Mouse (Mus musculus): ENCODE results near the gene 4930415O20Rik.

The 4930415O20Rik gene

GRCm38 (mm10) chr15:98606051-98606536 is 35.3 kb downstream of the 4930415O20Rik start:
- DNase-seq (ENCODE audit: low read depth), result no peak

DNA sequence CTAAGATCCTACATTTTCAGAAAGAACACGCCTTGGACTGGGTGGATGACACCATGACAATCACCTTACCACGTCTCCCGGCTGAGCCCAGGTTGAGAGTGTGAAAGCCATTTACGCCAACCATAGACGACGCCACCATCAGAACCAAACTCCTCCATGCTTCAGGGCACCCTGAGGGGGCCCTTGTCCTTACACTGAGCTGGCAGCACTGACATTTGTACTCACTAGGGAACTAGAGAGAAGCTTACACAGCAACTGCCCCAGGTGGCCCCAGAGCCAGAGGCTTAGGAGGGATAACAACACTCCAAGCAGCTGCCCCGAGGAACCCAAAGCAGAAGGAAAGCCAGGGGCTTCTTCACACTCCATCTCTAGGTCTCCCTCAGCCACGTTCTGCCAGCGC is 35.9 kb downstream of the 4930415O20Rik start:
- no peak for DNase-seq (ENCODE audit: low read depth)

GRCm38 (mm10) chr15:98607557-98607956 is 36.8 kb downstream of the 4930415O20Rik start:
- no peak for DNase-seq (ENCODE audit: low read depth)

GRCm38 (mm10) chr15:98608058-98608783 is 37.4 kb downstream of the 4930415O20Rik start:
- DNase-seq (ENCODE audit: low read depth), result no peak

DNA sequence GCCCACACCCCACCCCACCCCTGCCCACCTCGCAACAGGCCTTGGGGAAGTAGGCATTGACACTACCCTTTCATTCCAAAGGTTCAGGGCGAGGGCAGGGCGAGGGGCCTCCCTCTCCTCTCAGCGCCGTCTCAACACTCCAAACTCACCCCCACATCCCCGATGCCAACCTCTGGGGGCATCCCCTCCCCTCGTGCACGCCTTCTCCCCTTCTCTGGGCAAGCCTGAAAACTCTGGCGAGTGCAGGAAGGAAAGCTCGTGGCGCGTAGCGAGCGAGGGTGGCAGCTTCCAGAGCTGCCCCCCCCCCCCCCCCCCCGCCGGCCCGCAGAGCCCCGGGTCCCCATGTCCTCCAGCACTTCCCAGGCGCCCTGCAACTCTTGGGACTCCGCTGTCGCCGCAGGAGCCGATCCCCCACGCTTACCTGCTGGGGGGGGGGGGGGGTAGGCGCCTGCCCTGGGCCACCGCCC is 38.0 kb downstream of the 4930415O20Rik start:
- DNase-seq (ENCODE audit: low read depth), result no peak

DNA sequence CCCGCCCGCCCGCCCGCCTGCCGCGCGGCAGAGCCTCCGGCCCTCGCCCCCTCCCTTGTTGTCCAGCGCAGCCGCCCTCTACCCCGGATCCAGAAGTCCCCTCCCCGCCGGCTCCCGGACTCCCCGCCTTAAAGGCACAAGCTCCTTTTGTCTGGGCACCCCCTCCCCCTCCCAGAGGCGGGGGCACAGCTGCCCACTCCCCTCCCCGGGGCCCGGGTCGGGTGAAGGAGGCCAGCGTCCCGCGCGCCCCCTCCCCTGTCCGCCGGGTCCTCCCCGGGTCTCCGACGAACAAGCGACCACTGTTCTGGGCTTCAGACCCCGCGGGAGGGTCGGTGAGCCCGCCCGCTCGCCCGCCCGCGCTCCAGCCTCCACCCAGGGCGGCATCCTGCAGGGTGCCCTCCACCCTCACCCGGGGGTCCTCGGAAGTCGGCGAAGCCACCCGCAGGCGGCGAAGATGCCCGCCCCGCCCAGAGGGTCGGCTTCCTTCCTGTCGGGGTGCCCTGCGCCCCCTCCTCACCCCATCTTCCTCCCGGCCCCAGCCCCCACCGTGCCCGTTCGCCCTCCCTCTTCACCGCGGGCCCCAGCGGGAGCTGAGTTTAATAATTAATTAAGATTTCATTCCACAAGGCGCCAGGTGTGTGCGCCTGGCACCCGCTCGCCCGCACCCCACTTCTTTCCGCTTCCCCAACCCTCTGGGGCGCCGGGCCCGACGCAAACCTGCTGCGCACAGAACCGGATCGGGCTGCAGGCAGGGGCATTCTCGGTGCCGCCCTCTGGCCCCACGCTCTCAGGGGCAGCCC is 38.7 kb downstream of the 4930415O20Rik start, which contains the start of gene Adcy6:
Gene Adcy6 (minus strand): TSS at position 746 of the 800 bp plus-strand sequence.
- DNase-seq (ENCODE audit: low read depth), result no peak

DNA sequence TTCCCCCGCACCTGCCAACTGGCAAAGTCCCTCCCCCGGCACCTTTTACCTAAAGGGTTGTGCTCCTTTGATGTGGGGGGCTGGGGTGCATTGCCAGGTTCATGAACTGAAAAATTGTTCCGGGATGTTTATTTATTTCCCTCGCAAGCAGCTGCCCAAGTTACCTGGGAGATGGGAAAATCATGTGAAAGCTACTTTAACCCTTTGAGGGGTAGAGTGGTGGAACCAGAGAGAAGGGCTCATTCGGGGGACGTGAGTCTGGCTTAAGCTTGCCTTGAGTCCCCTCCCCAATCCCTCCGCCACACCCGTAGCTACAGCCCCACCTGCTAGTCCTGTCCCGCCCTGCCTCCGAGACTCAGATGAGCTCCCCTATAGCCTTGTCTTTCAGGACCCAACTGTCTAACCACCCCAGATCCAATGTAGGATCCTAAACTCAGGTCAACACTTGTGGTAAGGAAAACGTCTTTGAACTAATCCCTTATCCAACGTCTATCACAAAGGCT is 39.4 kb downstream of the 4930415O20Rik start:
- DNase-seq (ENCODE audit: low read depth), result no peak

DNA sequence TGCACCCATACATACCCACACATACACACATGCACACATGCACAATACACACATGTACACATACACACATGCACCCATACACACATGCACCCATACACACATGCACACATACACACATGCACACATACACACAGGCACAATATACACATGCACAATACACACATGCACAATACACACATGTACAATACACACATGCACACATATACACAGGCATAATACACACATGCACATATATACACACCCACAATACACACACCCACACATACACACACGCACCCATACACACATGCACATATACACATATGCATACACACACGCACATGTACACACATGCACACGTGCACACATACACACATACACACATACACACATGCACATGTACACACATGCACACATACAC is 41.4 kb downstream of the 4930415O20Rik start:
- DNase-seq (ENCODE audit: low read depth), result no peak

DNA sequence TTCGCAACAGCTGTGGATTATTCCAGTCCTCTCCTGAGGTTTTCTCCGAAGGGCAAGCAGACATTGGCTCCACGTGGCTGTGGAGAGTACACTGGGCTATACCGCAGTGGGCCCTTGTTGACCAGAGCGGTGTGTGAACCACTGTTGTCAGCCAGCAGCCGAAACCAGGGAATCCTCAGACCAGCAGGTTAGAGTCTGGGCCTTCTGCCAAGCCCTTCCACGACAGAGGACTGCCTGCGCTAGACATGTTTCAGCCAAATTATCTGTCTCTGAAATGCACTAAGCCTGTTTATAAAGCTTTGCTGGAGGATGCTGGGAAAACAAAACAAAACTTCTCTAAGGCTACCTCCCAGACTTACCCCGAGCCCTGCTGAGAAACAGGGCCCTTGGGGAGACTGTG is 43.7 kb downstream of the 4930415O20Rik start:
- no peak for DNase-seq (ENCODE audit: low read depth)

DNA sequence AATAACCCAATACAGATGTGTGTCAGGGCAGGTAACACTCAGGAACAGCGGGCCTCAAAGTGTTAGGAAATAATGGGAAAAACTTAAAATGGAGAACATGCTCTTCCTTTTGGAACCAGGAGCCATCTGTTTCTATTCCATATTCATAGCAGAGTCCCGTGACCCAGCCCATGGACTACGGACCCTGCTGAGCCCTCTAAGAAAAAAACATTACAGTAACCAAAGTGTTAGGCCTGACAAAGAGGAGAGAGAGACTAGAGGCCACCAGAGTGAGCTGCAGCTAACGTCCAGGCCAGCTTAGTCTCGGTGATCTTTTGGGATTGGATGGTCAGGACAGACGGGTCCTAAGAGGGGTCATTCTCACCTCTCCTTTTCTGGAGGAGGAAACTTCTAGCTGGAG is 44.2 kb downstream of the 4930415O20Rik start:
- no peak for DNase-seq (ENCODE audit: low read depth)

- DNase-seq (ENCODE audit: low read depth), result no peak
Observed at GRCm38 (mm10) chr15:98615751-98616150, 44.9 kb downstream of the 4930415O20Rik start.

DNA sequence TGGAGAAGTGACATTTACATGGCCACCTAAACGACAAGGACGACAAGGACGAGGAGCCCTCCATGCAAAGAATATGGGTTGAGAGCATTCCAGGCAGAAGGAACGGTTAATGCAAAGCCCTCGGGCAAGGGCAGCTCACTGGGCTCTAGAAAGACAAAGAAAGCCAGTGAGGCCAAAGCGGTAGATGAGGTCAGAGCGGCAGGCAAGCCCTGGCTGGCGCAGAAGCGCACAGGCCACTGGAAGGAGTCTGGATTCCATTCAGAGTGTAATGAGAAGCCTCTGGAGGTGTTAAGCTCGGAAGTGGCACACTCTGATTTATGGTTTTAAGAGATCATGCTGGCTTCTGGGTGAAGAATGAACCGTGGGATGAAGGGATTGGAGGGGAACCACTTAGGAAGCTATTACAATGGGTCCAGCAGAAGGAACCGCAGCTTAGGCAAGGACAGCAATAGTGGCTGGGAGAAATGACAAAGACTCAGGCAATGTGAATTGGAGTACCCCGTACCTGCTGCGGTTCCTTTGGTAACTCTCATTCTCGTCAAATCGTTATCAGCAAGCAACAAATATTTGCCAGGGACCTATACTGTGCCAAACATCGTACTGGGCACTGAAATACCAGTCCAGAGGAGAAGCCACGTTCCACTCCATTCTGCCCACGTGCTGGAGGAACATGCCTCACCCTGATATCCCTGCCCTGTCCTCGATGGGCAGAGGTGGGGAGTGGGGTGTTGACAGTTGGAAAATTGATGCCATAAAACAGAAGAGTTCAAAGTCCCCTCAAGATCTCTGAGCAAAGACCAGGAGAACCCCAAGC is 45.8 kb downstream of the 4930415O20Rik start:
- DNase-seq (ENCODE audit: low read depth), result no peak

- no peak for DNase-seq (ENCODE audit: low read depth)
Observed at GRCm38 (mm10) chr15:98617176-98617537, 46.4 kb downstream of the 4930415O20Rik start.

GRCm38 (mm10) chr15:98622199-98622598 is 51.4 kb downstream of the 4930415O20Rik start:
- DNase-seq (ENCODE audit: low read depth), result no peak

DNA sequence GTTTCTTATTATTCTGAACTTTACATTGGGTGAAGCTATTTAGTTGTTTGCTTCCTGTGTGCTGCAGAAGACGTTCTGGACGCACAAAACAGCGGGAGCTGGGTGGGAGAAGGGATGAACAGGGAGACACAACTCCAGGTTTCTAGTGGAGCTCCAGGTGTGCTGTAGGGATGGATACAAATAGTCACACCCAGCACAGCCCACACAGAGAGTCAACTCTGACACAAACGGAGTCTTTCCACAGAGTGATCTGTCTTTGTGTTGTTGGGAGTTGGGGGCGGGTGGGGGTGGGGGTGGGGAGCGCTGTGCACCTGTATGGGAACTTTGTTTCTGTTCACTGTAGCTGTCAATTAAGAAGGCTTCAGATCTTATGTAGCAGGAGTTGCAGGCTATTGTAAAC is 51.9 kb downstream of the 4930415O20Rik start:
- DNase-seq (ENCODE audit: low read depth), result no peak

GRCm38 (mm10) chr15:98623361-98623821 is 52.6 kb downstream of the 4930415O20Rik start:
- no peak for DNase-seq (ENCODE audit: low read depth)

GRCm38 (mm10) chr15:98626078-98626477 is 55.3 kb downstream of the 4930415O20Rik start:
- no peak for DNase-seq (ENCODE audit: low read depth)

DNA sequence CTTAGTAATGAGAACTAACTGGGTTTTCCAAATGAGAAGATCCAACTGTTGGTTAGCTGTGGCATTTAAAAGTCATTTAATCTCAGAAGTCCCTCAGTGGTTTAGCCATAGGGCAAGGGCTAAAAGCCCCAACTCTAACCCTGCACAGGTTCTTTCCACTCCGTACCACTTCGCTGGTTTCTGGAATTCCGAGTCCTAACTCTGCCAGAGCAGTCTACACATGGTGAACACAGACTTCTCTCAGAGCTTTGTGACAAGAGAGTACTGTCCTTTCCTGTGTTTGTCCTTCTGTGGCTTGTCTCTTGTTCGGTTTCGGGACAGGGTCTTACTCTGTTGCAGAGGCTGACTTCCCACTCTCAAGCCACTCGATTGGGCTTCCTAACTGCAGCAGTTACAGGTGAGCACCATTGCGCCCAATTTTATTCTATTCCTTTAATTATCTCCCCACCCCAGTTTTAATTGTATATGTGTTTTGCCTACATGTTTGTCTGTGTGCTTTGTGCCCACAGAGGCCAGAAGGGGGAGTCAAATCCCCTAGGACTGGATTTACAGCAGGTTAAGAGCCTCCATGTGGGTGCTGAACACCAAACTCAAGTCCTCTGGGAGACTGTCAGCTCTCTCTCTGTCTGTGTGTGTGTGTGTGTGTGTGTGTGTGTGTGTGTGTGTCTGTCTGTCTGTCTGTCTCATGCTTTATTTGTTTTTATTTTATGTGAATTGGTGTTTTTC is 55.8 kb downstream of the 4930415O20Rik start:
- DNase-seq (ENCODE audit: low read depth), result no peak

GRCm38 (mm10) chr15:98628589-98629254 is 57.9 kb downstream of the 4930415O20Rik start:
- no peak for DNase-seq (ENCODE audit: low read depth)

DNA sequence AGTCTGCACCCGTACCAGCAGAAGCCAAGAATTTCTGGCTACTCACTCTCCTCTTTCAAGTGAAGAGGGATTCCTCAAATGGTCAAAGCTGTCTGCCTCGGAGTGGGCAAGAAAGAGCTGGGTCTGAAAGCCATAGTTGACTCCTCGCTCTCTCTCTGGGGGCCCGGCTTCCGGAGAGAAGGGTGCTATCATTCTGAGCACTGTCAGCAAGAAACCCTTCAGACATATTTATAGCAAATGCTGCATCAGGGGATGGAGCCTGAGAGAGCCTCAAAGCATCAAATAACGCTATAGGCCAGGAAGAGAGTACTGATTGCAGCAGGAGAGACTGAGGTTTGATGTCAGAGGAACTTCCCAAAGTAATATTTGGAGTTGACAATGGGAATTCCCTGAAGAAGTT is 58.7 kb downstream of the 4930415O20Rik start:
- DNase-seq (ENCODE audit: low read depth), result no peak

DNA sequence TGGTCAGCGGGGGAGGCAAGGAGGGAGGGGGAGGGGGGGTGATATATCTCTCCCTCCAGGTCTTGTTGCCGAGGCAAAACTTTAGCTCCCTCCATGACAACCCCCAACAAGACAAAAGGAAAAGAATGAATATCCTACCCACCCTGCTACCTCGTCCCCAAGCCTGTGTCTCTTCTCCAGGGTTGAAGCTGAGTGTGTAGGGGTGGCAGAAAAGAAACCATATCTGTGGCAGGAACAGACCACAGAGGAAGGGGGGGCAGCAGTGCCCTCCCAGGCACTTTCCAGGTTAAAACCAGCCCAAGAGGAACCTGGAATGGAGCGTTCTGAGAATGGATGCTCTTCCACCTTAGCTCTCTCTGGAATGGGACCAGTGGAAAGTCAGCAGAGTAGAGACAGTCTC is 59.7 kb downstream of the 4930415O20Rik start, which contains the start of gene Cacnb3:
Gene Cacnb3 (plus strand): TSS at position 301 of the 400 bp plus-strand sequence.
- no peak for DNase-seq (ENCODE audit: low read depth)
